In the genomic region with DNA sequence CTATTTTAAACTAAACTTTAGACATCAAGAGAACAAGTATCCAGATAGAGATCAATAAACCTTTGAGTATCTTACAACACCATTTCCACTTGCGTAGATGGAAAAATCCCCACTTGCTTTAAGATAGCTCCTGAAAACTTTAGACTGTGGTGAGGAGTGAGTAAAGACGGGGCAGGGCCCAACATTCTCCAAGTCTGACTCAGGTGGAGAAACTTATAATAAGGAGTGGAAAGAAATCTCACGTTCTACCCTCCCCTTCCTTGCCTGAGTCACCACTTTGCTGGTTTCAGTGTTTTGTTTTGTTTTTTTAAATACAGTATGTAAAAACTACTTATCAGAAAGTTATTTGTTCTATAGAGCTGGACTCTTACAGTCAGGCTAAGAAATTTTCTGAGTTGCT, we compare ENCODE assay signal across 22 mouse cellular contexts.
DNase-seq lines count a peak whose midpoint lies in the region; TF ChIP-seq lines count a peak whose summit lies in the region.
"Had no signal": no experiment of that assay in that cellular context is flagged by ENCODE, and none has a peak within 500 bp of the region (broad histone marks: within the 10 kb centered on the region; RNA-seq: fewer than 3 reads in every experiment).

No protein-coding gene starts in this region.

- no peaks in the 10 kb centered on the region for H3K27me3 ChIP-seq in myocyte (ENCODE audit: control insufficient read depth, insufficient read depth, insufficient read length)
- H3K27me3 ChIP-seq: embryonic facial prominence, embryonic 12.5 days; embryonic facial prominence, embryonic 15.5 days; forebrain, embryonic 12.5 days; forebrain, embryonic 15.5 days; hindbrain, embryonic 12.5 days; hindbrain, embryonic 15.5 days had no signal

- DNase-seq in 3134 (ENCODE audit: extremely low read depth, insufficient read length, low spot score): peak; percentile 31
- DNase-seq in NIH3T3 (ENCODE audit: low read depth): peak; percentile 82
- no peak for DNase-seq in layer of hippocampus, adult 8-10 months (ENCODE audit: low spot score in 2 of 2)
- no peak for DNase-seq in kidney, adult 18-20 months
- no peak for DNase-seq in spleen, postnatal 4 days (ENCODE audit: low spot score in 2 of 2)
- DNase-seq: adrenal gland, adult 2 months; adrenal gland, postnatal 14 days; cerebellum, adult 11 months; cerebellum, adult 2 months; cerebellum, adult 9-11 months; cerebellum, postnatal 25 days; gastrocnemius, postnatal 14 days; heart, adult 11 months had no signal

- no peaks in the 10 kb centered on the region for H3K79me2 ChIP-seq in myocyte (ENCODE audit: control insufficient read depth, insufficient read depth)

- no peak overlapping the region for H3K4me3 ChIP-seq in myocyte
- H3K4me3 ChIP-seq: embryonic facial prominence, embryonic 12.5 days; embryonic facial prominence, embryonic 15.5 days; erythroblast, embryonic 14.5 days; forebrain, embryonic 12.5 days; forebrain, embryonic 15.5 days; hindbrain, embryonic 12.5 days; hindbrain, embryonic 15.5 days had no signal

- no peak for TF ChIP-seq POLR2A in myocyte (IDR thresholded peaks at IDR 0.05; ENCODE audit: insufficient read length, low read depth)

- H3ac ChIP-seq in myocyte (ENCODE audit: control insufficient read depth, insufficient read length): no peak overlapping the region

- no peaks in the 10 kb centered on the region for H3K36me3 ChIP-seq in myocyte (ENCODE audit: control insufficient read depth, insufficient read depth)
- H3K36me3 ChIP-seq: embryonic facial prominence, embryonic 12.5 days; embryonic facial prominence, embryonic 15.5 days; forebrain, embryonic 12.5 days; forebrain, embryonic 15.5 days; hindbrain, embryonic 12.5 days; hindbrain, embryonic 15.5 days had no signal

- H3K4me2 ChIP-seq in myocyte (ENCODE audit: low read depth): peak overlapping the region; percentile 8
- H3K4me2 ChIP-seq: embryonic facial prominence, embryonic 12.5 days; embryonic facial prominence, embryonic 15.5 days; forebrain, embryonic 12.5 days; forebrain, embryonic 15.5 days; heart, embryonic 11.5 days; hindbrain, embryonic 12.5 days; hindbrain, embryonic 15.5 days had no signal

TF ChIP-seq in myocyte, 11 proteins besides CTCF, POLR2A, EP300 and RAD21:
- TF ChIP-seq TCF12 (IDR thresholded peaks at IDR 0.05; ENCODE audit: insufficient read depth, poor library complexity, severe bottlenecking) (no peak), POLR2AphosphoS2 (IDR thresholded peaks at IDR 0.05; ENCODE audit: insufficient read length, low read depth) (no peak), MAX (IDR thresholded peaks at IDR 0.05; ENCODE audit: low read depth) (no peak), MYOD1 (IDR thresholded peaks at IDR 0.05; ENCODE audit: control insufficient read depth in 1 of 3, insufficient read length in 2 of 3, low read depth in 2 of 3) (no peak), CEBPB (IDR thresholded peaks at IDR 0.05; ENCODE audit: insufficient read depth, poor library complexity, severe bottlenecking) (no peak), MYOG (IDR thresholded peaks at IDR 0.05; ENCODE audit: control insufficient read depth in 1 of 3, insufficient read depth in 1 of 3, insufficient read length in 2 of 3, low read depth in 2 of 3) (no peak), USF1 (IDR thresholded peaks at IDR 0.05; ENCODE audit: low read depth) (no peak), E2F4 (IDR thresholded peaks at IDR 0.05; ENCODE audit: insufficient read depth) (no peak), SRF (IDR thresholded peaks at IDR 0.05; ENCODE audit: control insufficient read depth, insufficient read length, low read depth) (no peak), REST (IDR thresholded peaks at IDR 0.05; ENCODE audit: insufficient read depth, insufficient read length) (no peak), TCF3 (IDR thresholded peaks at IDR 0.05; ENCODE audit: insufficient read length, low read depth) (no peak)

Comparison
In these comparisons a context has a peak if more than half of its experiments do, and no peak if none do; other contexts are left out.
1. DNase-seq: peak in 3134 (single experiment) and NIH3T3 (single experiment); none in layer of hippocampus, adult 8-10 months (0 of 2), kidney, adult 18-20 months (single experiment) and spleen, postnatal 4 days (0 of 2).